Comparison of ENCODE assay signal across 19 mouse cellular contexts in the genomic region with DNA sequence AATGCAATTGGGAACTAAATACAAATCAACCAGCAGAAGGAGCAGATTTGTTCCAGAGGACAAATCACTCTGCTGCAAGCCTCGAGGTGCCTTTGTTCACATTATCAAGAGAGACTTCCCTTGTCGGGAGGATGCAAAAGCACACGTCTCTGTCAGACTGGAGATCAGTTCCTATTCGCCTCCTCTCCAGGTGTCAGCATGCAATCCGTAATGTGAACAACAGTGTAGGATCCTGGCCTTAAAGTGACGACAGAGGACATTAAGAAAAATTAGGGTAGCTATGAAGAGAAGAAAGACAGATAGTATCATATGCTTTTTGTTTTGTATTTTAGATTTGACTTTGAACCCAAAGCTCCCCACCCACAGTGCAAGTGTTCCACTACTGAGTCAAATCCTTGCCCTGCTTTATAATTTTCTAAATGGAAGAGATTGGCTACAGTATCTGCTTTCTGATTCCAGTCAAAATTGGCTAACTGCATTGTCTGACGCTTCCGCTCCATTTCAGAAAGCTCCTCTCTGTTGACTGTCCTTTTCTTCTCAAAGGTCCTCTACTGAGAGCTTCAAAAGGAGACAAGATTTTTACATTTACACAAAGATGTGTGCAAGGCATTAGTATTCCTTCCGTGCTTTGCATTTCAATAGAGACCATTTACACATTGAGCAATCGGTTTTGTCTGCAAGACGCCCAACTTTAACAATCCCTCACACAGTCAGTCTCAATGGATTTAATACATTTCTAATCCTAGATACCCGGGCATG. TPM values are rescaled to one million over a fixed set of nuclear protein-coding genes. Genes with fewer than 3 reads are reported as not detected.
DNase-seq lines count a peak whose midpoint lies in the region; ATAC-seq and TF ChIP-seq lines count a peak whose summit lies in the region.
"Had no signal": no experiment of that assay in that cellular context is flagged by ENCODE, and none has a peak within 500 bp of the region (broad histone marks: within the 10 kb centered on the region; RNA-seq: fewer than 3 reads in every experiment).

No protein-coding gene starts in this region.

- 15% methylated on average over 12 of the region's 12 CpGs for WGBS in hindbrain, embryonic 15.5 days
- WGBS in midbrain, postnatal 0 days: 16% methylated on average over 12 of the region's 12 CpGs

- no peaks in the 10 kb centered on the region for H3K36me3 ChIP-seq in hindbrain, embryonic 15.5 days
- no peaks in the 10 kb centered on the region for H3K36me3 ChIP-seq in midbrain, postnatal 0 days (ENCODE audit: insufficient read depth, low read length)
- H3K36me3 ChIP-seq: embryonic facial prominence, embryonic 13.5 days; limb, embryonic 10.5 days; liver, embryonic 13.5 days had no signal

- no peak overlapping the region for H3K4me3 ChIP-seq in hindbrain, embryonic 15.5 days
- no peak overlapping the region for H3K4me3 ChIP-seq in midbrain, postnatal 0 days (ENCODE audit: low read depth, low read length)
- H3K4me3 ChIP-seq: liver, embryonic 13.5 days; megakaryocyte, embryonic 14.5 days had no signal

- no peak overlapping the region for H3K27ac ChIP-seq in hindbrain, embryonic 15.5 days (replicated peaks)
- no peak overlapping the region for H3K27ac ChIP-seq in midbrain, postnatal 0 days (ENCODE audit: low read depth, low read length)
- H3K27ac ChIP-seq: embryonic facial prominence, embryonic 13.5 days; limb, embryonic 10.5 days; liver, embryonic 13.5 days had no signal

- intact Hi-C loops in left cerebral cortex, postnatal 36 days (cut with DNase I): loop anchor here (5.0 kb wide), 1 partner anchor 70 kb away; no protein-coding TSS in a partner anchor
- intact Hi-C loops in left cerebral cortex, postnatal 25 days (cut with DNase I): loop anchor here (5.0 kb wide), 2 partner anchors 45 to 265 kb away; a partner anchor contains a TSS

- H3K4me2 ChIP-seq in hindbrain, embryonic 15.5 days: peak overlapping the region; percentile 99
- H3K4me2 ChIP-seq in midbrain, postnatal 0 days (ENCODE audit: low read depth, low read length, poor library complexity, severe bottlenecking): no peak overlapping the region

- peak; percentile 31 for DNase-seq in embryo, embryonic 11 days
- DNase-seq in embryo, embryonic 9.5 days (ENCODE audit: extremely low spot score): no peak
- DNase-seq in R1 (ENCODE audit: low read depth, low spot score): peak; percentile 89
- peak; percentile 28 for DNase-seq in midbrain, postnatal 0 days (ENCODE audit: low spot score)
- no peak for DNase-seq in left cerebral cortex, postnatal 36 days (ENCODE audit: low spot score in 2 of 2)
- no peak for DNase-seq in natural killer cell, adult 2 months (ENCODE audit: low spot score in 2 of 2)
- no peak for DNase-seq in left cerebral cortex, postnatal 25 days (ENCODE audit: low spot score in 2 of 2)
- DNase-seq: adrenal gland, adult 2 months; cerebellum, adult 11-12 months; cerebellum, postnatal 36 days; kidney, adult 18-20 months; kidney, postnatal 36 days; layer of hippocampus, postnatal 36 days; liver, embryonic 13.5 days had no signal

- no peaks in the 10 kb centered on the region for H3K9me3 ChIP-seq in hindbrain, embryonic 15.5 days
- no peaks in the 10 kb centered on the region for H3K9me3 ChIP-seq in midbrain, postnatal 0 days (ENCODE audit: low read length)
- H3K9me3 ChIP-seq: embryonic facial prominence, embryonic 13.5 days; limb, embryonic 10.5 days; liver, embryonic 13.5 days had no signal

- TF ChIP-seq CTCF in midbrain, postnatal 0 days (IDR thresholded peaks at IDR 0.05): no peak

- peaks cover 19% of the 10 kb centered on the region for H3K4me1 ChIP-seq in hindbrain, embryonic 15.5 days (replicated peaks)
- peaks cover 6% of the 10 kb centered on the region; the same call in 1 of the 2 replicates for H3K4me1 ChIP-seq in midbrain, postnatal 0 days (ENCODE audit: insufficient read depth, low read length)

- H3K27me3 ChIP-seq in hindbrain, embryonic 15.5 days: 0 out of 2 replicates have a peak, but pooled peaks cover 3% of the 10 kb centered on the region
- 0 out of 2 replicates have a peak, but pooled peaks cover 5% of the 10 kb centered on the region for H3K27me3 ChIP-seq in midbrain, postnatal 0 days (ENCODE audit: insufficient read depth, low read length)

- ATAC-seq in hindbrain, embryonic 15.5 days (ENCODE audit: low FRiP score, low read depth): no peak
- no peak for ATAC-seq in midbrain, postnatal 0 days (ENCODE audit: low FRiP score)
- ATAC-seq: lung, postnatal 0 days had no signal

- H3K9ac ChIP-seq in hindbrain, embryonic 15.5 days: no peak overlapping the region
- no peak overlapping the region for H3K9ac ChIP-seq in midbrain, postnatal 0 days (replicated peaks; ENCODE audit: low read length, poor library complexity, severe bottlenecking)
- H3K9ac ChIP-seq: embryonic facial prominence, embryonic 13.5 days; liver, embryonic 13.5 days had no signal

RNA-seq across cellular contexts. Expression of a gene that starts 8.9 kb away (rescaled TPM):
- polyA plus RNA-seq in hindbrain, embryonic 15.5 days (2015; fragmentation: Nextera tagmentation; extraction: Ambion mirVana): 6.5 and 8.8 TPM in 2 replicates
- 2.2 and 5.9 TPM in 2 replicates for total RNA-seq in midbrain, postnatal 0 days (2014; rRNA removed)
- 4.1 and 5.0 TPM in 2 replicates for polyA plus RNA-seq in midbrain, postnatal 0 days (2015; fragmentation: Nextera tagmentation; extraction: Ambion mirVana)
- total RNA-seq in left cerebral cortex, postnatal 36 days (2021): 1 to 10 TPM; 6.9 to 8.2 TPM
- total RNA-seq in left cerebral cortex, postnatal 25 days (2021): 1 to 10 TPM; 6.4 to 6.7 TPM
- polyA plus RNA-seq: adrenal gland, adult 2 months had no signal

Comparison
In these comparisons a context has a peak if more than half of its experiments do, and no peak if none do; other contexts are left out.
1. DNase-seq: peak in embryo, embryonic 11 days (single experiment), R1 (single experiment) and midbrain, postnatal 0 days (single experiment); none in embryo, embryonic 9.5 days (single experiment), left cerebral cortex, postnatal 36 days (0 of 2), natural killer cell, adult 2 months (0 of 2) and left cerebral cortex, postnatal 25 days (0 of 2).